ENCODE assay signal across 10 mouse cellular contexts in the genomic region with DNA sequence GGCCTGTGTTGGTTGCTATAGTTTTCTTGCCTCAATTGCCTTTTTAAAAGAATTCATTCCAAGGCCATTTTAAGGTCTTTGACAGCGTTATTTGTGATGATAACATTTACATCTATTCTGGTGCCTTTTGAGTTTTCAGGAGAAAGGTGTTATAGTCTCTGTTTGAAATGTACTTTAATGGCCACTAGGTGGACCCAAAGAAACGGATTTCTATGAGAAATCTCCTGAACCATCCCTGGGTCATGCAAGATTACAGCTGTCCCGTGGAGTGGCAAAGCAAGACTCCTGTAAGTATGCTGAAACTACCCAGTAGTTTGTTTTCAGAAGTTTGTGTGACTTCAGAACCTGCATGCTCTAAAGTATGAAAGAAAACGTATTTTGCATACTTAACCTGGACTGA. TPM values are rescaled to one million over a fixed set of nuclear protein-coding genes. Genes with fewer than 3 reads are reported as not detected.
A peak's percentile ranks its signal among the peaks of the same experiment; 100 is the strongest.
DNase-seq lines count a peak whose midpoint lies in the region; ATAC-seq and TF ChIP-seq lines count a peak whose summit lies in the region.
"Had no signal": no experiment of that assay in that cellular context is flagged by ENCODE, and none has a peak within 500 bp of the region (broad histone marks: within the 10 kb centered on the region; RNA-seq: fewer than 3 reads in every experiment).

No protein-coding gene starts in this region.

- no peak overlapping the region for H3K9ac ChIP-seq in hindbrain, postnatal 0 days (replicated peaks; ENCODE audit: low read length)
- no peak overlapping the region for H3K9ac ChIP-seq in hindbrain, embryonic 16.5 days (ENCODE audit: low read depth, low read length)
- H3K9ac ChIP-seq: lung, embryonic 15.5 days had no signal

- H3K27ac ChIP-seq in hindbrain, postnatal 0 days: no peak overlapping the region
- no peak overlapping the region for H3K27ac ChIP-seq in hindbrain, embryonic 16.5 days (ENCODE audit: low read depth, low read length)
- H3K27ac ChIP-seq: lung, embryonic 15.5 days had no signal

- ATAC-seq in hindbrain, postnatal 0 days: 0 out of 2 replicates have a peak, but pooled peaks have one; percentile 29
- no peak for ATAC-seq in hindbrain, embryonic 16.5 days
- ATAC-seq in common myeloid progenitor, adult 5-6 weeks (replicated peaks; ENCODE audit: low read depth, poor library complexity, severe bottlenecking): 0 out of 2 replicates have a peak, but pooled peaks have one; percentile 36

- no peak overlapping the region for H3K4me2 ChIP-seq in hindbrain, postnatal 0 days (ENCODE audit: low read depth, low read length)
- H3K4me2 ChIP-seq in hindbrain, embryonic 16.5 days (ENCODE audit: low read length): no peak overlapping the region
- H3K4me2 ChIP-seq: lung, embryonic 15.5 days had no signal

- H3K36me3 ChIP-seq in hindbrain, postnatal 0 days (ENCODE audit: insufficient read depth, low read length): no peaks in the 10 kb centered on the region
- H3K36me3 ChIP-seq in hindbrain, embryonic 16.5 days (ENCODE audit: control insufficient read depth, insufficient read depth, low read length): no peaks in the 10 kb centered on the region

- TF ChIP-seq CTCF in hindbrain, postnatal 0 days (IDR thresholded peaks at IDR 0.05; ENCODE audit: low read depth): peak; percentile 75

- 41% methylated on average over 4 of the region's 4 CpGs for WGBS in hindbrain, postnatal 0 days
- 43% methylated on average over 4 of the region's 4 CpGs for WGBS in hindbrain, embryonic 16.5 days

- no peaks in the 10 kb centered on the region for H3K27me3 ChIP-seq in hindbrain, postnatal 0 days (ENCODE audit: insufficient read depth, low read length)
- no peaks in the 10 kb centered on the region for H3K27me3 ChIP-seq in hindbrain, embryonic 16.5 days (replicated peaks; ENCODE audit: control insufficient read depth, insufficient read depth, low read length)
- H3K27me3 ChIP-seq: lung, embryonic 15.5 days had no signal

- H3K9me3 ChIP-seq in hindbrain, postnatal 0 days (ENCODE audit: low read length): no peaks in the 10 kb centered on the region
- H3K9me3 ChIP-seq in hindbrain, embryonic 16.5 days (ENCODE audit: control insufficient read depth, low read length): no peaks in the 10 kb centered on the region
- H3K9me3 ChIP-seq: lung, embryonic 15.5 days had no signal

- H3K4me1 ChIP-seq in hindbrain, postnatal 0 days (ENCODE audit: insufficient read depth, low read length): no peaks in the 10 kb centered on the region
- H3K4me1 ChIP-seq in hindbrain, embryonic 16.5 days (ENCODE audit: control insufficient read depth, insufficient read depth, low read depth, low read length): no peaks in the 10 kb centered on the region
- H3K4me1 ChIP-seq: lung, embryonic 15.5 days had no signal

- no peak overlapping the region for H3K4me3 ChIP-seq in hindbrain, postnatal 0 days (ENCODE audit: low read length)
- H3K4me3 ChIP-seq in hindbrain, embryonic 16.5 days (ENCODE audit: low read length): no peak overlapping the region
- H3K4me3 ChIP-seq: lung, embryonic 15.5 days had no signal

- DNase-seq in hindbrain, postnatal 0 days (ENCODE audit: low spot score): peak; percentile 80
- DNase-seq in 3T3-L1 (ENCODE audit: low read depth, low spot score): peak; percentile 66
- DNase-seq in CD4-positive helper T cell, adult 2 months (ENCODE audit: low read depth, low spot score): peak; percentile 24
- no peak for DNase-seq in heart, adult 18-20 months
- no peak for DNase-seq in T-cell, adult 2 months (ENCODE audit: low spot score)
- DNase-seq in left cerebral cortex, adult 18-20 months (ENCODE audit: low spot score in 2 of 2): no peak

RNA-seq across cellular contexts. Expression of gene Melk, which starts 24.8 kb away (rescaled TPM):
- 6.0 and 6.7 TPM in 2 replicates for total RNA-seq in hindbrain, postnatal 0 days (2014; rRNA removed)
- 6.8 and 8.6 TPM in 2 replicates for polyA plus RNA-seq in hindbrain, postnatal 0 days (2015; fragmentation: Nextera tagmentation; extraction: Ambion mirVana)
- polyA plus RNA-seq in hindbrain, embryonic 16.5 days (2015; fragmentation: Nextera tagmentation; extraction: Ambion mirVana): 7.1 and 9.3 TPM in 2 replicates
- total RNA-seq in common myeloid progenitor, adult 5-6 weeks (2017): 23.4 and 25.3 TPM in 2 replicates
- total RNA-seq in heart, adult 18-20 months (2021): under 1 TPM; 0.28 to 0.30 TPM
- total RNA-seq in left cerebral cortex, adult 18-20 months (2021): 1 to 10 TPM in 1 of 2 experiments, under 1 TPM in 1; 0.51 to 1.1 TPM
- total RNA-seq: layer of hippocampus, adult 18-20 months had no signal

Comparison
In these comparisons a context has a peak if more than half of its experiments do, and no peak if none do; other contexts are left out.
1. DNase-seq: peak in hindbrain, postnatal 0 days (single experiment), 3T3-L1 (single experiment) and CD4-positive helper T cell, adult 2 months (single experiment); none in heart, adult 18-20 months (0 of 2), T-cell, adult 2 months (single experiment) and left cerebral cortex, adult 18-20 months (0 of 2).